Mouse (Mus musculus) right cerebral cortex, postnatal 4 days (tissue): ENCODE measurements at regions not wholly inside any gene's neighbourhood (a gene's known extent, or its start where the extent isn't known, plus 50 kb on each side); places are given as distances from the start of the nearest gene placed in this dataset.

Experiments
- DNase-seq: peaks from one replicate; pipeline ENCODE4 v3.0.0-alpha.2; 2022

GRCm38 (mm10) chr17:45863471-45864205 lies 130.0 kb upstream of the 1600014C23Rik start:
- no peak for DNase-seq

DNA sequence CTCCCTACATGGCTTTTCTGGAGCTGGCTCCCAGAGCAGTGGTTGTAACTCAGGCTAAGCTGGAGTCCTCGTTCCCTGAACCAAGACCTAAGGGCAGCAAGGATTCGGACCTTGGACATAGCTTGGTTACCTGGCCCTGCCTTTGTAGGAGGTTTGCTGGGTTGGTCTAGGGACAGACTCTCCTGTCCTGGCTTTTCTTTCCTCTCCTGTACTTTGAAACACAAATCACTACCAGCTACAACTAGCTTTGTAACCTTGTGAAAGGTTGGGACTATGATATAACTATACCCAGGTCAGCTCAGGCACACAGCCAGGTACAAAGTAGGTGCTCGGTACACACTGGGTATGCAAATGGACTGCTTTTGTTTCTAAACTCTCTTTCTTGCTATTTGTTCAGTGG lies 129.4 kb upstream of the 1600014C23Rik start:
- no peak for DNase-seq

GRCm38 (mm10) chr17:45859441-45859840 lies 125.8 kb upstream of the 1600014C23Rik start:
- no peak for DNase-seq

GRCm38 (mm10) chr17:45853931-45854653 lies 120.4 kb upstream of the 1600014C23Rik start:
- DNase-seq: no peak

- DNase-seq: no peak
These were observed 118.8 kb upstream of the 1600014C23Rik start for GRCm38 (mm10) chr17:45852402-45852801.

GRCm38 (mm10) chr17:45851723-45852396 lies 118.2 kb upstream of the 1600014C23Rik start:
- no peak for DNase-seq

- no peak for DNase-seq
These were observed 117.3 kb upstream of the 1600014C23Rik start for GRCm38 (mm10) chr17:45850976-45851375.

DNA sequence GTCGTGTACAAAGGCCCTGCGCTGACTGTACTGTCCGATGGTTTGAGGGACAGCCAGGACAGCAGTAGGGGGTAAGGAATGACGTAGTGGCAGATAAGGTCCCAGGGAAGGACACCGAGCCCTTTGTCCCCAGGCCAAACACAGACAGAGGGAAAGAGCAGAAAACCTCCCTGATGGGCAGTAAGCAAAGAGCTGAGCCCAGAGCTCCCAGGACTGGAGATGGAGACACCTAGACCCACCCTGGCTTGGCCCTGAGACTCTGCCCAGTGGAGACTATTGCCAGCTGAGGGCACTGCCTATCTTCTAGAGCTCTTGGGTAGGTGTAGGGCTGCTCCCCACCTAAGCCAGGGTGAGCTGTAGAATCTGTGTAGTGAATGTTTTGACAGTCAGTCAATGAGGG lies 116.5 kb upstream of the 1600014C23Rik start:
- DNase-seq: no peak

- DNase-seq: no peak
These were observed 115.0 kb upstream of the 1600014C23Rik start for GRCm38 (mm10) chr17:45848605-45849004.

- no peak for DNase-seq
These were observed 114.2 kb upstream of the 1600014C23Rik start for GRCm38 (mm10) chr17:45847701-45848378.

- DNase-seq: no peak
These were observed 112.2 kb upstream of the 1600014C23Rik start for GRCm38 (mm10) chr17:45845832-45846231.

DNA sequence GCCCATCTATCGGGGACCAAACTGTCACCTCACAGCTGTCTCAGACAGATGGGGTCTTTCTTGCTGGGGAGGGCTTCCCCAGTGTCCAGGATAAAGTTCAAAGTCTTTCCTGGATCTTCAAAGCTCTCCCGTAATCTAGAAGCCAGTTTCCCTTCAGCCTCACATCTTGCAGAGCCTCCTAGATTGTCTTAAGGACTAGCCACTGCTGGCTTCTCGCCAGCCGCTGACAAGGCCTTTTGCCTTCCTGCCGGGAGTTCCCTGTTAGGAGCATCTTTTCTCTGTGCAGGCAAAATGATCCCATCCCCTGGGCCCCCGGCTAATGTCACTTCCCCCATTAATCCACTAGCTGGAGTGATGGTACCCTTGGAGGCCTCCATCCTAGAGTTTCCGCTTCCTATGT lies 103.1 kb upstream of the 1600014C23Rik start:
- peak; percentile 13 for DNase-seq

DNA sequence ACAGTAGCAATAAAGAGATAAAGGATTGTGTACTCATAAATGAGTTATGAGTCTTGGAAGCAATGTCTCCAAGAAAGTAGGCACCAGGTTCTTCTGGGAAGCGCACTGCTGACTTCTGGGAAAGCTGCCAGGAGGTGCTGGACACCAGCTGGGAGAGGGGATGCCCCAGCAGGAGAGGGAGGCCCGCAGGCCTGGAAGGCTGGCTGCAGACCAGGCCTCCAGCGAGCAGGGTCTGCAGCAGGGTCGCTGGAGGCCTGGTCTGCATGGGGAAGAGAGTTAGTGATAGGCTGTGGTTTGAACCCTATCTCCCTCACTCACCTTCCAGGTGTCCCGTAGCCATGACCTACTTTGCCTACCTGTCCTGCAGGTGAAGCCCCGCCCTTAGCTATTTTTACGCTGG lies 102.6 kb upstream of the 1600014C23Rik start:
- DNase-seq: no peak

GRCm38 (mm10) chr17:45834518-45835071 lies 101.0 kb upstream of the 1600014C23Rik start:
- no peak for DNase-seq

GRCm38 (mm10) chr17:45830324-45830723 lies 96.7 kb upstream of the 1600014C23Rik start:
- DNase-seq: no peak

GRCm38 (mm10) chr17:45829571-45829970 lies 95.9 kb upstream of the 1600014C23Rik start:
- no peak for DNase-seq

- no peak for DNase-seq
These were observed 95.2 kb upstream of the 1600014C23Rik start for GRCm38 (mm10) chr17:45828843-45829242.

DNA sequence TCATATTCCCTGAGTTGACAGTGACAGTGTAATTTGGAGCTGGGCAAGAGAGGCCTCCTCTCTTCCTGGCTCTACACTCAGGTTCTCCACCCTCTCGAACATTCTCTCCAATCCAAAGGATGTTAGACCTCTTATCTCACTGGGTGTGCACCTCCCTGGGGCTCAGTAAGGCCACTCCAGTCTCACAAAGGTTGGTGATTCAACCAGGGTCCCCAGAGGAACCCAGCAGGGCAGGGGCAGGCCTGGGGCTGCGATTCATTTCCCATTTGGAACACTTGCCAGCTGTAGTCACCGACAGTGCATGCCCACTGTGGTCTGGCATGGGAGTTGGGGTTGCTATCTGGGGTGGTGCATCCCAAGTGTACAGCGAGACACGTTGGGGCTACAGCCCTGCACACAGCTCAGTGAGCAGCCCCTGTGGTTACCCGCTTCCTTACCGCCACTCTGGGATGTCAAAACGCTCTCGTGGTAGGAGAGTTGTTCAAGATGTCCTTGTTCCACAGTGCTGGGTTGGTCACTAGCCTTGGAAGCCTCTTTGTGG lies 94.7 kb upstream of the 1600014C23Rik start:
- DNase-seq: no peak

GRCm38 (mm10) chr17:45824977-45825376 lies 91.3 kb upstream of the 1600014C23Rik start:
- no peak for DNase-seq

GRCm38 (mm10) chr17:45823501-45823900 lies 89.9 kb upstream of the 1600014C23Rik start:
- DNase-seq: no peak

DNA sequence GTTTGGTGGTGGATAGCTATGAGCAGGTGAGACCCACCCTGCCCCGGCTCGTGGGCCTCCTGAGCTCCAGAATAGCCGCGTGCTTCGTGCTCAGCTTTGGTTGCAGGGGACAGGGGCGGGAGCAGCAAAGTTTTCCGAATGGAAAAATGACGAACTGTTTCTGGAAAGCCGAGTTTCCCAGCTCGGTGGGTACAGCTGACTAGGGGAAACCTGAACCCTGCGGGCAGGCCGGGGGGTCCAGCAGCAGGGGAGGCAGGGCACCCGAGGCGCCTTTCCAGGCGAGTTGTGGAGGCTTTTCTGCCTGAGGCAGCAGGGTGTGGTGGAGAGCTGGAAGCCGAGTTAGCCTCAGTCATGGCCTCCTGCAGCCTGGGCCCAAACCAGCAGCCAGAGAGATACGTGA lies 88.8 kb upstream of the 1600014C23Rik start:
- DNase-seq: no peak

DNA sequence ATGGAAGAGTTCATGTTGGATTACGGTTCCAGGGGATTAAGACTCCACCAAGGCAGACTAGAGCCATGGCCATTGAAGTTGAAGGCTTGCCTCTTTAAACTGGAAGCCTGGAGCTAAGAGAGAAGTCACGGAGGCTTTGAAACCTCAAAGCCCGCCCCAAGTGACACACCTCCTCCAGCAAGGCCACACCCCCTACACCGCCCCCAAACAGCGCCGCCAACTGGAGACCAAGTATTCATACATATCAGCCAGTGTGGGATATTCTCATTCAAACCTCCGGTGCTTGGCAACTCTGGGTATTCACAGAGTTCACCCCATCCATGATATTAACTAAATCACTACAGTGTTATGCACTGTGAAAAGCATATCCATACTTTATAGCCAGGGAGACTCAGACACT lies 87.7 kb upstream of the 1600014C23Rik start:
- no peak for DNase-seq

- no peak for DNase-seq
These were observed 85.5 kb upstream of the 1600014C23Rik start for GRCm38 (mm10) chr17:45819143-45819542.
